ENCODE assay signal across 8 mouse cellular contexts in genomic region chr11:113056042-113056632, GRCm38 (mm10).
DNase-seq lines count a peak whose midpoint lies in the region; ATAC-seq lines count a peak whose summit lies in the region.

No protein-coding gene starts in this region.

- DNase-seq in kidney, postnatal 4 days, result peak; percentile 28 to 51
- DNase-seq in kidney, postnatal 36 days, result no peak
- DNase-seq in forebrain, embryonic 14.5 days (ENCODE audit: low spot score), result no peak
- no peak for DNase-seq in hindbrain, embryonic 11.5 days (ENCODE audit: low spot score)
- no peak for DNase-seq in adrenal gland, postnatal 36 days
- no peak for DNase-seq in urinary bladder, adult 18-20 months (ENCODE audit: low spot score in 2 of 2)
- DNase-seq in frontal cortex, postnatal 36 days (ENCODE audit: low spot score in 2 of 2), result no peak

- WGBS in forebrain, embryonic 14.5 days, result 61% methylated on average over 12 of the region's 12 CpGs
- 71% methylated on average over 12 of the region's 12 CpGs for WGBS in hindbrain, embryonic 11.5 days
- 67% methylated on average over 12 of the region's 12 CpGs for WGBS in midbrain, embryonic 15.5 days

- H3K9ac ChIP-seq in forebrain, embryonic 14.5 days (ENCODE audit: low read length), result no peak overlapping the region
- no peak overlapping the region; the same call in 1 of the 2 replicates for H3K9ac ChIP-seq in hindbrain, embryonic 11.5 days (ENCODE audit: low read depth, low read length)
- no peak overlapping the region for H3K9ac ChIP-seq in midbrain, embryonic 15.5 days

- ATAC-seq in forebrain, embryonic 14.5 days, result peak; percentile 36; the same call in 1 of the 2 replicates
- peak; percentile 40; the same call in 1 of the 2 replicates for ATAC-seq in hindbrain, embryonic 11.5 days (ENCODE audit: low FRiP score)
- 0 out of 2 replicates have a peak, but pooled peaks have one; percentile 41 for ATAC-seq in midbrain, embryonic 15.5 days (replicated peaks)

- no peaks in the 10 kb centered on the region for H3K36me3 ChIP-seq in forebrain, embryonic 14.5 days (ENCODE audit: control insufficient read depth, insufficient read depth, low read length)
- H3K36me3 ChIP-seq in hindbrain, embryonic 11.5 days (ENCODE audit: control insufficient read depth, insufficient read depth, low read length), result no peaks in the 10 kb centered on the region
- no peaks in the 10 kb centered on the region for H3K36me3 ChIP-seq in midbrain, embryonic 15.5 days (replicated peaks)

- no peak overlapping the region for H3K4me2 ChIP-seq in forebrain, embryonic 14.5 days (ENCODE audit: low read length)
- H3K4me2 ChIP-seq in hindbrain, embryonic 11.5 days (replicated peaks; ENCODE audit: low read depth, low read length), result no peak overlapping the region
- no peak overlapping the region for H3K4me2 ChIP-seq in midbrain, embryonic 15.5 days

- no peak overlapping the region for H3K4me3 ChIP-seq in forebrain, embryonic 14.5 days (ENCODE audit: low read depth, low read length)
- H3K4me3 ChIP-seq in hindbrain, embryonic 11.5 days (ENCODE audit: low read depth, low read length), result no peak overlapping the region
- no peak overlapping the region for H3K4me3 ChIP-seq in midbrain, embryonic 15.5 days

- H3K27ac ChIP-seq in forebrain, embryonic 14.5 days (ENCODE audit: low read depth, low read length), result peak overlapping the region; percentile 68
- H3K27ac ChIP-seq in hindbrain, embryonic 11.5 days (ENCODE audit: low read depth, low read length), result no peak overlapping the region
- peak overlapping the region; percentile 71 for H3K27ac ChIP-seq in midbrain, embryonic 15.5 days

- H3K27me3 ChIP-seq in forebrain, embryonic 14.5 days (replicated peaks; ENCODE audit: control insufficient read depth, insufficient read depth, low read length), result no peaks in the 10 kb centered on the region
- H3K27me3 ChIP-seq in hindbrain, embryonic 11.5 days (ENCODE audit: control insufficient read depth, insufficient read depth, low read length), result no peaks in the 10 kb centered on the region
- no peaks in the 10 kb centered on the region for H3K27me3 ChIP-seq in midbrain, embryonic 15.5 days (replicated peaks)

- H3K9me3 ChIP-seq in forebrain, embryonic 14.5 days (replicated peaks; ENCODE audit: control insufficient read depth, low read length), result no peaks in the 10 kb centered on the region
- no peaks in the 10 kb centered on the region for H3K9me3 ChIP-seq in hindbrain, embryonic 11.5 days (ENCODE audit: control insufficient read depth, low read length)
- no peaks in the 10 kb centered on the region for H3K9me3 ChIP-seq in midbrain, embryonic 15.5 days

- H3K4me1 ChIP-seq in forebrain, embryonic 14.5 days (ENCODE audit: control insufficient read depth, insufficient read depth, low read length), result peaks cover 20% of the 10 kb centered on the region
- 0 out of 2 replicates have a peak, but pooled peaks cover 4% of the 10 kb centered on the region for H3K4me1 ChIP-seq in hindbrain, embryonic 11.5 days (replicated peaks; ENCODE audit: control insufficient read depth, insufficient read depth, low read length)
- H3K4me1 ChIP-seq in midbrain, embryonic 15.5 days, result peaks cover 22% of the 10 kb centered on the region

Comparison
In these comparisons a context has a peak if more than half of its experiments do, and no peak if none do; other contexts are left out.
1. DNase-seq: peak in kidney, postnatal 4 days (2 of 2); none in kidney, postnatal 36 days (0 of 2), forebrain, embryonic 14.5 days (single experiment), hindbrain, embryonic 11.5 days (single experiment), adrenal gland, postnatal 36 days (0 of 2), urinary bladder, adult 18-20 months (0 of 2) and frontal cortex, postnatal 36 days (0 of 2).
2. Peak in every context shown above with its lines, with median percentiles within 50 percentile points of each other: ATAC-seq.